Mouse (Mus musculus) myocyte (in vitro differentiated cells): ENCODE measurements around the gene Lpp. TPM values are rescaled to one million over a fixed set of nuclear protein-coding genes. Genes with fewer than 3 reads are reported as not detected.

Experiments
- H3K27me3 ChIP-seq: one replicate; pipeline ENCODE4 v1.6.1; 2011; ENCODE audit not compliant: control insufficient read depth, insufficient read depth, insufficient read length
- H3K36me3 ChIP-seq: one replicate; pipeline ENCODE4 v1.6.1; 2011; ENCODE audit not compliant: control insufficient read depth, insufficient read depth
- H3K4me2 ChIP-seq: one replicate; pipeline ENCODE4 v1.6.1; 2011; ENCODE audit warnings: low read depth, control low read depth
- H3K4me3 ChIP-seq: one replicate; pipeline ENCODE4 v1.5.1; 2011; ENCODE audit warnings: mild to moderate bottlenecking, control low read depth, moderate library complexity
- H3K79me2 ChIP-seq: one replicate; pipeline ENCODE4 v1.6.1; 2011; ENCODE audit not compliant: control insufficient read depth, insufficient read depth
- H3ac ChIP-seq: one replicate; pipeline ENCODE4 v1.6.1; 2011; ENCODE audit not compliant: control insufficient read depth, insufficient read length
- CEBPB ChIP-seq: IDR thresholded peaks from 2 replicates; pipeline ENCODE4 v1.6.1; 2011; ENCODE audit warnings: mild to moderate bottlenecking, moderate library complexity; ENCODE audit not compliant: poor library complexity, insufficient read depth, severe bottlenecking
- E2F4 ChIP-seq: IDR thresholded peaks from one replicate; pipeline ENCODE4 v1.6.1; 2011; ENCODE audit warnings: mild to moderate bottlenecking, control low read depth, moderate library complexity; ENCODE audit not compliant: insufficient read depth
- MAX ChIP-seq: IDR thresholded peaks from one replicate; pipeline ENCODE4 v1.6.1; 2011; ENCODE audit warnings: low read depth, mild to moderate bottlenecking, control low read depth
- MYOD1 ChIP-seq, 3 experiments: IDR thresholded peaks; one replicate each; pipeline ENCODE4 v1.6.1; 2011; ENCODE audit warnings: control low read depth in 2 of 3, low read depth in 2 of 3, mild to moderate bottlenecking in 2 of 3, moderate library complexity in 1 of 3; ENCODE audit not compliant: insufficient read length in 2 of 3, control insufficient read depth in 1 of 3
- MYOG ChIP-seq, 3 experiments: IDR thresholded peaks; one replicate each; pipeline ENCODE4 v1.6.1; 2011; ENCODE audit warnings: control low read depth in 2 of 3, low read depth in 2 of 3, mild to moderate bottlenecking in 2 of 3; ENCODE audit not compliant: insufficient read length in 2 of 3, control insufficient read depth in 1 of 3, insufficient read depth in 1 of 3
- POLR2A ChIP-seq: IDR thresholded peaks from one replicate; pipeline ENCODE4 v1.6.1; 2011; ENCODE audit warnings: low read depth, mild to moderate bottlenecking, control low read depth, moderate library complexity; ENCODE audit not compliant: insufficient read length
- POLR2AphosphoS2 ChIP-seq: IDR thresholded peaks from one replicate; pipeline ENCODE4 v1.6.1; 2011; ENCODE audit warnings: low read depth, control low read depth; ENCODE audit not compliant: insufficient read length
- REST ChIP-seq: IDR thresholded peaks from one replicate; pipeline ENCODE4 v1.6.1; 2011; ENCODE audit warnings: mild to moderate bottlenecking, control low read depth, moderate library complexity; ENCODE audit not compliant: insufficient read depth, insufficient read length
- SRF ChIP-seq: IDR thresholded peaks from one replicate; pipeline ENCODE4 v1.6.1; 2011; ENCODE audit warnings: low read depth; ENCODE audit not compliant: control insufficient read depth, insufficient read length
- TCF12 ChIP-seq: IDR thresholded peaks from one replicate; pipeline ENCODE4 v1.6.1; 2011; ENCODE audit warnings: mild to moderate bottlenecking, control low read depth; ENCODE audit not compliant: poor library complexity, insufficient read depth, severe bottlenecking
- TCF3 ChIP-seq: IDR thresholded peaks from one replicate; pipeline ENCODE4 v1.6.1; 2011; ENCODE audit warnings: low read depth, control low read depth; ENCODE audit not compliant: insufficient read length
- USF1 ChIP-seq: IDR thresholded peaks from one replicate; pipeline ENCODE4 v1.6.1; 2011; ENCODE audit warnings: low read depth, mild to moderate bottlenecking, control low read depth, moderate library complexity
- polyA plus RNA-seq: library from polyadenylated mRNA; unstranded; fragments of >200 nt; fragmentation: generic; extraction: Trizol; gene quantifications from one replicate; pipeline ENCODE4 v1.2.1, GENCODE M21; 2012; ENCODE audit warnings: missing spikeins

Gene Lpp
- polyA plus RNA-seq, 1 experiment: 4.8 TPM

- TF ChIP-seq TCF3: no peak
- no peak for TF ChIP-seq MAX
- no peak for TF ChIP-seq MYOG (IDR thresholded peaks at IDR 0.05; ENCODE audit: control insufficient read depth in 1 of 3, insufficient read depth in 1 of 3, insufficient read length in 2 of 3, low read depth in 2 of 3)
- no peak for TF ChIP-seq POLR2A
- no peak for TF ChIP-seq TCF12
- TF ChIP-seq POLR2AphosphoS2: no peak
- TF ChIP-seq REST: no peak
- TF ChIP-seq CEBPB: no peak
- TF ChIP-seq E2F4: no peak
- TF ChIP-seq USF1: no peak
- no peak for TF ChIP-seq SRF
- no peak for TF ChIP-seq MYOD1 (IDR thresholded peaks at IDR 0.05; ENCODE audit: control insufficient read depth in 1 of 3, insufficient read length in 2 of 3, low read depth in 2 of 3)
- H3K36me3 ChIP-seq: no peaks in the 10 kb centered on the region
- H3K27me3 ChIP-seq: no peaks in the 10 kb centered on the region
- no peaks in the 10 kb centered on the region for H3K79me2 ChIP-seq
- H3K4me3 ChIP-seq: no peak overlapping the region
- H3ac ChIP-seq: no peak overlapping the region
- H3K4me2 ChIP-seq: no peak overlapping the region
Measured at GRCm38 (mm10) chr16:24723641-24724040, 330.3 kb downstream of the Lpp start.

- no peak overlapping the region for H3K4me3 ChIP-seq
- no peaks in the 10 kb centered on the region for H3K27me3 ChIP-seq
- peak overlapping the region; percentile 64 for H3K4me2 ChIP-seq
- H3K36me3 ChIP-seq: no peaks in the 10 kb centered on the region
- H3ac ChIP-seq: no peak overlapping the region
- TF ChIP-seq E2F4: no peak
- no peak for TF ChIP-seq POLR2A
- no peak for TF ChIP-seq TCF12
- TF ChIP-seq TCF3: no peak
- TF ChIP-seq MAX: no peak
- TF ChIP-seq MYOG (IDR thresholded peaks at IDR 0.05; ENCODE audit: control insufficient read depth in 1 of 3, insufficient read depth in 1 of 3, insufficient read length in 2 of 3, low read depth in 2 of 3): no peak
- no peak for TF ChIP-seq CEBPB
- TF ChIP-seq REST: no peak
- TF ChIP-seq MYOD1 (IDR thresholded peaks at IDR 0.05; ENCODE audit: control insufficient read depth in 1 of 3, insufficient read length in 2 of 3, low read depth in 2 of 3): no peak
- H3K79me2 ChIP-seq: peaks cover 6% of the 10 kb centered on the region
Measured at GRCm38 (mm10) chr16:24732751-24733150, 339.4 kb downstream of the Lpp start.

- H3K36me3 ChIP-seq: no peaks in the 10 kb centered on the region
- no peaks in the 10 kb centered on the region for H3K27me3 ChIP-seq
- H3K79me2 ChIP-seq: peaks cover 6% of the 10 kb centered on the region
- H3ac ChIP-seq: no peak overlapping the region
- TF ChIP-seq MYOG (IDR thresholded peaks at IDR 0.05; ENCODE audit: control insufficient read depth in 1 of 3, insufficient read depth in 1 of 3, insufficient read length in 2 of 3, low read depth in 2 of 3): no peak
- no peak for TF ChIP-seq MYOD1 (IDR thresholded peaks at IDR 0.05; ENCODE audit: control insufficient read depth in 1 of 3, insufficient read length in 2 of 3, low read depth in 2 of 3)
- no peak for TF ChIP-seq POLR2AphosphoS2
- TF ChIP-seq POLR2A: no peak
- no peak for TF ChIP-seq USF1
- TF ChIP-seq SRF: no peak
- no peak for TF ChIP-seq E2F4
- no peak for TF ChIP-seq REST
- no peak for TF ChIP-seq CEBPB
- no peak for TF ChIP-seq TCF3
- no peak for TF ChIP-seq MAX
- TF ChIP-seq TCF12: no peak
- H3K4me3 ChIP-seq: no peak overlapping the region
- peak overlapping the region; percentile 64 for H3K4me2 ChIP-seq
Measured at GRCm38 (mm10) chr16:24733321-24733720, 340.0 kb downstream of the Lpp start.

- Histone ChIP-seq H3K36me3 (no peaks in the 10 kb centered on the region), H3ac (no peak overlapping the region), H3K79me2 (peaks cover 6% of the 10 kb centered on the region), H3K4me3 (no peak overlapping the region), H3K27me3 (no peaks in the 10 kb centered on the region), H3K4me2 (no peak overlapping the region)
- TF ChIP-seq SRF (no peak), USF1 (no peak), MYOD1 (IDR thresholded peaks at IDR 0.05; ENCODE audit: control insufficient read depth in 1 of 3, insufficient read length in 2 of 3, low read depth in 2 of 3) (no peak), POLR2AphosphoS2 (no peak), POLR2A (no peak), CEBPB (no peak), MYOG (IDR thresholded peaks at IDR 0.05; ENCODE audit: control insufficient read depth in 1 of 3, insufficient read depth in 1 of 3, insufficient read length in 2 of 3, low read depth in 2 of 3) (no peak), REST (no peak), MAX (no peak)
Measured at GRCm38 (mm10) chr16:24735754-24736153, 342.4 kb downstream of the Lpp start.
